Mouse (Mus musculus) intestine, postnatal 0 days (tissue): ENCODE results near the gene Rere. TPM values are rescaled to one million over a fixed set of nuclear protein-coding genes. Genes with fewer than 3 reads are reported as not detected.
A peak's percentile ranks its signal among the peaks of the same experiment; 100 is the strongest.

ENCODE experiments used
- ATAC-seq: fragments of 200-750 bp; cut with Nextera tagmentation; 2 replicates; pipeline ENCODE4 v1.8.0; 2017; ENCODE audit warnings: mild to moderate bottlenecking, moderate TSS enrichment, moderate library complexity
- H3K27ac ChIP-seq: fragments of 300-500 bp; sonication (generic); 2 replicates; pipeline ENCODE4 v1.5.1; 2014; ENCODE audit warnings: mild to moderate bottlenecking, low read depth, low read length, moderate library complexity
- H3K27me3 ChIP-seq: fragments of 300-500 bp; sonication (generic); replicated peaks from 2 replicates; pipeline ENCODE4 v1.6.1; 2014; ENCODE audit warnings: low read length, mixed read lengths; ENCODE audit not compliant: control insufficient read depth, insufficient read depth
- H3K36me3 ChIP-seq: fragments of 300-500 bp; sonication (generic); 2 replicates; pipeline ENCODE4 v1.6.1; 2014; ENCODE audit warnings: mild to moderate bottlenecking, moderate library complexity; ENCODE audit not compliant: control insufficient read depth, insufficient read depth
- H3K4me1 ChIP-seq: fragments of 300-500 bp; sonication (generic); replicated peaks from 2 replicates; pipeline ENCODE4 v1.6.1; 2014; ENCODE audit warnings: antibody characterized with exemption, low read length, mixed read lengths; ENCODE audit not compliant: control insufficient read depth, insufficient read depth
- H3K4me2 ChIP-seq: fragments of 300-500 bp; sonication (generic); replicated peaks from 2 replicates; pipeline ENCODE4 v1.6.1; 2014; ENCODE audit warnings: low read depth, mild to moderate bottlenecking, moderate library complexity
- H3K4me3 ChIP-seq: fragments of 300-500 bp; sonication (generic); 2 replicates; pipeline ENCODE4 v1.5.1; 2014; ENCODE audit warnings: low read depth, low read length
- H3K9ac ChIP-seq: fragments of 300-500 bp; sonication (generic); 2 replicates; pipeline ENCODE4 v1.6.1; 2014; ENCODE audit warnings: mild to moderate bottlenecking, low read depth, low read length
- H3K9me3 ChIP-seq: fragments of 300-500 bp; sonication (generic); 2 replicates; pipeline ENCODE4 v1.6.1; 2016; ENCODE audit warnings: mixed run types; ENCODE audit not compliant: control insufficient read depth
- CTCF ChIP-seq: sonication (generic); IDR thresholded peaks from 2 replicates; pipeline ENCODE4 v1.5.1; 2016; ENCODE audit warnings: low read depth, mild to moderate bottlenecking, control low read depth, antibody characterized with exemption, moderate library complexity
- WGBS: fragments of 180-500 bp; shearing (Covaris S2); extraction: QIAGEN DNeasy Blood & Tissue Kit; methylation state at CpG from one replicate; pipeline ENCODE4 v1.1.7; 2014; 5-methylcytosine and 5-hydroxymethylcytosine counted together
- polyA plus RNA-seq: library from polyadenylated mRNA; unstranded; fragments of >200 nt; fragmentation: Nextera tagmentation; extraction: Ambion mirVana; gene quantifications from 2 replicates; pipeline ENCODE4 v1.2.1, GENCODE M21; 2015

The Rere gene
- polyA plus RNA-seq, 1 experiment from 2014 or later: 22.4 TPM

GRCm38 (mm10) chr4:150239951-150240368 is 41.5 kb upstream of the Rere start:
- Histone ChIP-seq H3K4me3 (no peak overlapping the region), H3K27me3 (no peaks in the 10 kb centered on the region), H3K9ac (no peak overlapping the region), H3K36me3 (peaks cover 45% of the 10 kb centered on the region), H3K4me2 (peak overlapping the region; percentile 4; the same call in 1 of the 2 replicates), H3K27ac (peak overlapping the region; percentile 29), H3K4me1 (0 out of 2 replicates have a peak, but pooled peaks cover 8% of the 10 kb centered on the region), H3K9me3 (no peaks in the 10 kb centered on the region)
- ATAC-seq: peak; percentile 48
- 10% methylated on average over 6 of the region's 6 CpGs for WGBS
- peak; percentile 99 for TF ChIP-seq CTCF

DNA sequence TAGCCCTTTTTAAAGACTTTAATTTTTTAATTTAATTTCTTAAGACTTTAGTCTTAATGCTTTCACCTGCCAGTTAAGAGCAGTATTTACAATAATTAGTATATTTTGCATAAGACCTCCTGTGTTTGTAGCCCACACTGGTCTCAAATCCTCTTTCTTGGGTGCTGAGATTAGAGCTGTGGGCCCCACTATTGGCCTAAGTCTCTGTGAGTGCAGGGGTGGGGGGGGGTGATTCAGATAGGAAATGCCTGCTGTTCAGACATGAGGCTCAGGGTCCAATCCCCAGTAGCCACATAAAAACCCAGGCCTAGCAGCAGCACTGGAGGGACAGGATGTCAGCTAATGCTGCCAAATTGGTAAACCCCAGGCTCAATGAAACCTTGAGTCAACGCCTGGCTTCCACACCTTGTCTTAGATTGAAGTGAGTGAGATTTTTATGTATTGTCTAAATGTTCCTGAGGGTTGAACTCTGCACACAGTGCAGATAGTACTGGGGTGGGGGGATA is 41.0 kb upstream of the Rere start:
- H3K4me1 ChIP-seq: 0 out of 2 replicates have a peak, but pooled peaks cover 8% of the 10 kb centered on the region
- peaks cover 50% of the 10 kb centered on the region for H3K36me3 ChIP-seq
- H3K9me3 ChIP-seq: no peaks in the 10 kb centered on the region
- 0 out of 2 replicates have a peak overlapping the region, but pooled peaks have one; percentile 29 for H3K27ac ChIP-seq
- H3K4me3 ChIP-seq: no peak overlapping the region
- no peak for ATAC-seq
- TF ChIP-seq CTCF: no peak
- H3K27me3 ChIP-seq: no peaks in the 10 kb centered on the region
- WGBS: 69% methylated on average over 1 of the region's 1 CpGs
- no peak overlapping the region for H3K9ac ChIP-seq
- peak overlapping the region; percentile 4; the same call in 1 of the 2 replicates for H3K4me2 ChIP-seq

GRCm38 (mm10) chr4:150241708-150242107 is 39.7 kb upstream of the Rere start:
- no peak for TF ChIP-seq CTCF
- Histone ChIP-seq H3K4me2 (no peak overlapping the region), H3K9ac (no peak overlapping the region), H3K36me3 (peaks cover 61% of the 10 kb centered on the region), H3K4me3 (no peak overlapping the region), H3K9me3 (no peaks in the 10 kb centered on the region), H3K27me3 (no peaks in the 10 kb centered on the region), H3K27ac (no peak overlapping the region), H3K4me1 (0 out of 2 replicates have a peak, but pooled peaks cover 8% of the 10 kb centered on the region)
- no peak for ATAC-seq
- WGBS: 71% methylated on average over 4 of the region's 4 CpGs

- 0 out of 2 replicates have a peak, but pooled peaks cover 8% of the 10 kb centered on the region for H3K4me1 ChIP-seq
- 82% methylated on average over 5 of the region's 5 CpGs for WGBS
- ATAC-seq: no peak
- no peak for TF ChIP-seq CTCF
- no peaks in the 10 kb centered on the region for H3K9me3 ChIP-seq
- no peak overlapping the region for H3K4me3 ChIP-seq
- no peak overlapping the region for H3K27ac ChIP-seq
- H3K9ac ChIP-seq: no peak overlapping the region
- peaks cover 72% of the 10 kb centered on the region for H3K36me3 ChIP-seq
- H3K27me3 ChIP-seq: no peaks in the 10 kb centered on the region
- H3K4me2 ChIP-seq: no peak overlapping the region
Measured at GRCm38 (mm10) chr4:150242745-150243144, 38.7 kb upstream of the Rere start.

DNA sequence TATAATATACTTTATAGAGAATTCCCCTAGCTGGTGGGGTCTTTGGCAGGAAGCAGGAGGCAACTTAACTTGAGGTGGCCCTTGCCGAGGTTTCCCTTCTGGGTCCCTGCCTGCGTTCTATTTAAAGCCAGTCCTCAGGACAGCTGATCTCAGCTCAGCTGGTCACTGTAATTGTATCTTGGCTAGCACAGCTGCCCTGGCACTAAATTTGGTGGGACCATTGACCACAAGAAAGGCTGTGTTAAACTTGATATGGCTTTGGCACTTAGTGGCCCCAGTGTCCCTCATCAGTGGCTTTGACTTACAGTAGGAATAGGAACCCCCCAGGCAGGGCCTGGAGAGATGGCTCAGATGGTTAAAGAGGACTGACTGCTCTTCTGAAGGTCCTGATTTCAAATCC is 35.6 kb upstream of the Rere start:
- no peak for TF ChIP-seq CTCF
- Histone ChIP-seq H3K27me3 (no peaks in the 10 kb centered on the region), H3K4me1 (no peaks in the 10 kb centered on the region), H3K9ac (no peak overlapping the region), H3K36me3 (peaks cover 94% of the 10 kb centered on the region), H3K9me3 (no peaks in the 10 kb centered on the region), H3K4me3 (no peak overlapping the region), H3K27ac (no peak overlapping the region), H3K4me2 (no peak overlapping the region)
- WGBS: 75% methylated on average over 2 of the region's 2 CpGs
- no peak for ATAC-seq

- ATAC-seq: peak; percentile 36; the same call in 1 of the 2 replicates
- Histone ChIP-seq H3K9me3 (no peaks in the 10 kb centered on the region), H3K4me2 (no peak overlapping the region), H3K4me1 (no peaks in the 10 kb centered on the region), H3K9ac (no peak overlapping the region), H3K27ac (no peak overlapping the region), H3K27me3 (no peaks in the 10 kb centered on the region), H3K4me3 (no peak overlapping the region), H3K36me3 (peaks cover 74% of the 10 kb centered on the region)
- 52% methylated on average over 5 of the region's 5 CpGs for WGBS
- peak; percentile 99 for TF ChIP-seq CTCF
Measured at GRCm38 (mm10) chr4:150248009-150248408, 33.4 kb upstream of the Rere start.

- peak overlapping the region; percentile 4; the same call in 1 of the 2 replicates for H3K27ac ChIP-seq
- ATAC-seq: no peak
- no peaks in the 10 kb centered on the region for H3K4me1 ChIP-seq
- H3K36me3 ChIP-seq: peaks cover 65% of the 10 kb centered on the region
- no peak overlapping the region for H3K4me2 ChIP-seq
- 77% methylated on average over 5 of the region's 5 CpGs for WGBS
- H3K9ac ChIP-seq: no peak overlapping the region
- no peaks in the 10 kb centered on the region for H3K9me3 ChIP-seq
- no peaks in the 10 kb centered on the region for H3K27me3 ChIP-seq
- no peak overlapping the region for H3K4me3 ChIP-seq
- no peak for TF ChIP-seq CTCF
Measured at GRCm38 (mm10) chr4:150248917-150249316, 32.5 kb upstream of the Rere start.
